Mouse (Mus musculus) spleen, adult 12 weeks (tissue): ENCODE measurements at regions not wholly inside any gene's neighbourhood (a gene's known extent, or its start where the extent isn't known, plus 50 kb on each side); places are given as distances from the start of the nearest gene placed in this dataset.

Experiments
- DNase-seq: peaks from one replicate; pipeline ENCODE4 v3.0.0; 2022; ENCODE audit warnings: low spot score

DNA sequence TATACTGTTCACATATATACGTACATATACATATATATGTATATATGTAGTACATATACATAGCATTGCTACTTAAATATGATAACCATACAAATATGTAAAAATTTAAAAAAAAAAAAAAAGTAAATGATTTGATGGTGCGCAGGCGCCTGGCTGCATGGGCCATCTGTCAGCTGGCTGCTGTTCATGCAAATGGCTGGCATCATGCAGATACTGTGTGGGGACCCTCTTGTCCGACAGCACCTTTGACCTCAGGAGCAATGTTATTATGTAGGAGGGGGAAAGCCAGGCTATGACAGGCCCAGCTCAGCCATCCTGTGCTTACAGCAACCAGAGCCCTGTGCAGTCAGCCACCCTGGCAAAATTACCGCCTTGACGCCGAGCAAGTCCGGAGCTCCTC lies 65.1 kb upstream of the Tnrc6c start:
- DNase-seq = no peak

DNA sequence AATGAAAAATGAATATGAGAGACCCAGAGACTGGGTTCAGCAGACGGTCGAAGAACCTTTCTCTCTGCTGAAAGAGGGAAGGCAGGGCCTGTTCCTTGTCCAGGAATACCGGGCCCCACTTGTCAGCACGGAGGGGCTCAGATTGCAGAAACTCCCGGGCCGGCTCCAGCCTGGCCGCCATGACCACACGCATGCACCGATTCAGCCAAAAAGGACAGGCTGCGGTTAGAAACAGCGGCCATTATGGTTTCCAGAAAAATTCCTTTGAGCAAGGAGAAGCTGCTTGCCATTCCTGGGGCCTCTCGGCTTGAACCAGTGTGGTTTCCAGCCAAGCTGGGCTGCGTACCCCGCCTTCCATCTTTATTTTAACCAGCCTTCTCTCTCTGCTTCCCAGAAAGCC lies 64.7 kb upstream of the Tnrc6c start:
- no peak for DNase-seq

DNA sequence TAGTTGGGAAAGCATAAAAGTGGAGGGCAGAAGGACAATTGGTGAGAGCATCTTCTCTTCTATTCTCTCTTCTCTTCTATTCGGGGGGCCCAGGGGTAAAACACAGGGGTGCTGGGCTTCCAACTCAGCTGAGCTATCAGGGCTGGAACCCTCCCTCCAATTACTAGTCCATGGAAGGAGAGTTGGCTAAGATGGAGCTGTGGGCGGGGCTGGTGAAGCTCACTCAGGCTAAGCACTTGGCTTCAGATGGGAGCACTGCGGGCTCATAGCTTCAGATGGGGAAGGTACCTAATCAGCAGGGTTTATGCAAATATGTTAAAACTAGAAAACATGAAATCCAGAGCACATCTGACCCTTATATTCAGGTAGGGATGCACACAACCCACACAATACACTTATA lies 61.5 kb upstream of the Tnrc6c start:
- no peak for DNase-seq

DNA sequence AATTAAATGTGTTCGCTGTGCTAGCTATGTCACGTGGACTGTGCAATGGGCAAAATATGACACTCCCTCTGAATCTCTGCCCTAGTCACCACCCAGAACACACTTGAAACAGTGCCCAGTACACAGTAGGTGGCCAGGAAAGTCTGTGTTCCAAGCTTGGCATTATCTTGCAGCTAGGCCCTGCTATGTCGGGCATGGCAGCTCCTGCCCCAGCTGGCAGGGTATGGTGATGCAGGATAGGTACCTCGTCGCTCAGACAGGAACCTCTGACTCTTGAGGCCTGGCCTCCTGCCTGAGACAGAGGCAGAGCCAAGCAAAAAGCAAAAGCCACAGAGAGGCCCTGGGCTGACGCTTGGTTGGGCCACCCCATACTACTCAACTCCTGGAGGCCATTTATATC lies 57.9 kb upstream of the Tnrc6c start:
- no peak for DNase-seq

DNA sequence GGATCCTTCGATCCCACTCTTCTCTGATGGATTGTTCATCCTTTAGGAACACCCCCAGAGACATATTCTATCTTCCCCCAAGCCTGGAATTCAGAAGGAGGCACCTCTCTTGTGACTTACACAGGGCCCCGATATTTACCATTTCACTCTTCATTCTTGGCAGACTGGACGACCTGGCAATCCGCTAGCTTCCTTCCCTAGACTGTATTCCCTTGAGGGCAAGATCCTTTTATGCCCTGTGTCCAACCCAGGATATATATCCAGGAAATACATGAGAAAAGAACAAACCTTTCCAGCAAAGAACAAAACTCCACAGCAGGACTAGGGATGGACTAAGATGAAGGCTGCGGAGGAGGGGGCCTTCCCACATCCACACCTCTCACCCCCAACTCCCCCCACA lies 56.3 kb upstream of the Tnrc6c start:
- no peak for DNase-seq

DNA sequence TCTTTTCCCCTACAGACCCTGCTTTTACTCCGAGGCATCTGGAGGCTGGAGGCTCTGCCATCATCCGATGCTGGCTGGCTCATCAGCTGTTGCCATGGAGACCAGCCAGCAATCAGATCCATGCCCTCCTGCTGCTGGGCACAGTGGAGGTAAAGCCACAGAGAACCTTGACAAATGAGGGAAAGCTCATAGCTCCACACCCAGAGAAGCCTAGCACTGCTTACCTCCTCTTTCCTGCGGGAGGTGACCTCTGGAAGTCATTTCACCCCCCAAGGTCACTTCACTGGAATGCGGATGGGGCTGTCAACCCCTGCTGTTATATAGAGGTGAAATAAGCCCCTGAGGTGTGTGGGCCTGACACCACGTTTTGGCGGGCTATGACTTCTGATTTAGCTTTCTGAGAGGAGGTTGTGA lies 55.9 kb upstream of the Tnrc6c start:
- DNase-seq = no peak

DNA sequence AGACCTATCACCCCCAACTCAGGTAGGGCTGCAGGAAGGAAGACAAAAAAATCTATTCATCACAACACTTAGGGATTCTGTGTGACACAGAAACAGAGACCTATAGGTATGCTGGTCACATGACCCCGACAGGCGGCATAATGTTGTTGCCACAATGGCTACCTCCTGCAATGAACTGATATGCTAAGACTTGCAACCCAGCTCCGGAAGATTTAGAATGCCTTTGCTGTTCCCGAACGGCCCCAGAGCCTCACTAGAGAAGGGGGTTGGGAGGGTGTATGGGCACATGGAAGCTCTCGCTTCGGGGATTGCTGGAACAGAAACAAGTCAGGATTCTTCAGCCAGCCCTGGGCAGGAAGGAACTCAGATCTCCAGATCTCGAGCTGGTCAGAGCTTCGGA lies 55.5 kb upstream of the Tnrc6c start:
- no peak for DNase-seq

DNA sequence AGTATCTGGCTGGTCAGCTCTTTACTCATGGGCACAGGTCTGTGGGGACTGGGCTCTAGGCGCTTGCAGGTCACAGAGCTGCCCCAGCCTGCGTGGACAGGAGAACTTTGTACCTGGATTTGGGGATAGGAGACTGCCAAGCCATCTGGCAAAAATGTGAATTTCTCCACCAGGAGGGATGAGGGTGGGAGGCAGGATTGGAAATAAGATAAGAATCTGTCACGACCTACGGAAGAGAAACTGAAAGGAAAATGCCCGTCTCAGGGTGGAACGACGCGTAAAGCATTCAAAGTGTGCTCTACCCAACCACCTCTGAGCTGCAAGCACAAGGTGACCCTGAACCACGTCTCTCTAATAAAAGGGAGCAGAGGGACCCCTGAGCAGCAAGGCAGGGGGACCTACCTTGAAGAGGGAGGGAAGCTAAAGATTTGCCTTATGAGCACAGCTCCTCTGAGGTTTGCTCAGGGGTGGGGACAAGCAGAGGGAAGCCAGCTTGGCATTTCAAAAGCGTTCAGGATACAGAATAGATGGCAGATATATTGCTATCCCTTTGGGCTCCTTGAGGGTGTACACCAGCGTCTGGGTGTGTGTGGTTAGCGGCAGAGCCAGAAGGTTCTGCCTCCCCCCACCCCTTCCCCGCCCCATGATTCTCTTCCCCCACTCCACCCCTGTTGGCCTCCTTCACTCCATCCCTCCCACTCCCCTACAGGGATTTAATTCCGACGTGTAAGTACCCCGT lies 54.9 kb upstream of the Tnrc6c start:
- peak; percentile 8 for DNase-seq

DNA sequence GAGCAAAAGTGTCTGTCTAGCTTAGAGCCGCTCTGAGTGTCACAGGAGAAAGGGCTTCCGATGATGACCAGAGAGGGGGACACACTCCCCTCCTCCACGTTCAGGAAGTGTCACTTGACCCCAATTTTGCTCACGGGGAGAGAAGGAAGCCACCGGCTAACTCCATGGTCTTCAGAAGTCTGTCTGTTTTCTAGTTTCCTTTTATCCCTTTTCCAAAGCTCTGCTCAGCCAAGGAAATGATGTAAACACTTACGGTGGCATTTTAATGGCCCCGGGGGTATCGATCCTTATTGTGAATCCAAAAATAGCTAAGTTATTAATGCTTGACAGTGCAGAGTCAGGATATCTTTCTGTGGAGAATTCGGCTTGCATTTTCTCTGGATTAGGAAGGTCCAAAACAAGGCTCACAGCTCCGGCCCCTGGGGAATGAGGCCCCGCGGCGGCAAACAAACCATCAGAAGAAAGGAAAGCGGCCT lies 54.3 kb upstream of the Tnrc6c start:
- DNase-seq = no peak

DNA sequence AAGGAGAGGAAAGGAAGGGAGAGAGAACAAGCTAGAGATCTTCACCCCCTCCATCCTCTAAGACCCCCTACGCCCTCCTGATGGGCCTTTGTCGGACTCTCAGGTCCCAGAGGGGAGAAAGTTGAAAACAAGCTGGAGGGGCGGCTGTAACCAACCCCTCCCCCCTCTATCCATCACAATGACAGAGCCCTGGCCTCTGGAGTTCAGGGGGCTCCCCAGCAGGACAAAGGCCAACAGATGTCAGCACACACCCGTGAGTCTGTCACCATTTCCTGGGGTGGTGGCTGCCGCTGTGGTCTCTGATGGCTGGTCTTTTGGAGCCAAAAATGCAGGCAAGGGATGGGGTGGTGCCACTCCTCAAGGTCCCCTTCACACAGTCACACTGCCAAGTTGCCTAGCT lies 52.9 kb upstream of the Tnrc6c start:
- no peak for DNase-seq

DNA sequence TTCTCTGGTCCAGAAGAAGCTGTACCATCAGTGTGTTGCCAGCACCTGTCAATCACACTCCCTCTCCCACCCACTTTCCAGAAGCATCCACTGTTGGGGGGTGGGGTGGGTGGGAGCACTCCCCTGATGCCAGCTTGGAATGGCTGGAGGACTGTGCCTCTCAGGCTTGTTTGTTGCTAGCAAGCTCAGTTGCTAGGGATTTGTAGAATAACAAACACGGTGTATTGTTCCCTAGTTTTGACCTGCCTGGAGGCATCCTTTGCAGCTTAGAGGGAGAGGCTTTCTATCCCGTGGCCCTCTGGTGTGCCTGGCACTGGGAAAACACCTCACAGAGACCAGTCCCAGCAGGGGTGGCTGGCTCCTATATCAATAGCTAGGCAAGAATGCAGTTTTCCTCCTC lies 50.1 kb upstream of the Tnrc6c start:
- DNase-seq = no peak
